Mouse (Mus musculus) forebrain, postnatal 0 days (tissue): ENCODE data around the gene Six5. TPM values are rescaled to one million over a fixed set of nuclear protein-coding genes. Genes with fewer than 3 reads are reported as not detected.

ENCODE experiments used
- ATAC-seq: fragments of 200-750 bp; cut with Nextera tagmentation; 2 replicates; pipeline ENCODE4 v1.8.0; 2017; ENCODE audit warnings: mild to moderate bottlenecking, moderate library complexity
- DNase-seq: peaks from one replicate; pipeline ENCODE4 v3.0.0-alpha.2; 2015
- H3K27ac ChIP-seq: fragments of 300-500 bp; sonication (generic); 2 replicates; pipeline ENCODE4 v1.5.1; 2014; ENCODE audit warnings: low read depth, mild to moderate bottlenecking, antibody characterized with exemption, low read length, moderate library complexity, mixed read lengths
- H3K27me3 ChIP-seq: fragments of 300-500 bp; sonication (generic); 2 replicates; pipeline ENCODE4 v1.6.1; 2014; ENCODE audit warnings: mild to moderate bottlenecking, low read length, mixed read lengths; ENCODE audit not compliant: insufficient read depth
- H3K36me3 ChIP-seq: fragments of 300-500 bp; sonication (generic); 2 replicates; pipeline ENCODE4 v1.6.1; 2014; ENCODE audit warnings: mild to moderate bottlenecking, moderate library complexity; ENCODE audit not compliant: insufficient read depth
- H3K4me1 ChIP-seq: fragments of 300-500 bp; sonication (generic); 2 replicates; pipeline ENCODE4 v1.6.1; 2014; ENCODE audit warnings: antibody characterized with exemption; ENCODE audit not compliant: insufficient read depth
- H3K4me2 ChIP-seq: fragments of 300-500 bp; sonication (generic); 2 replicates; pipeline ENCODE4 v1.6.1; 2014; ENCODE audit warnings: low read depth, mild to moderate bottlenecking, moderate library complexity
- H3K4me3 ChIP-seq: fragments of 300-500 bp; sonication (generic); 2 replicates; pipeline ENCODE4 v1.5.1; 2014; ENCODE audit warnings: low read depth, low read length, mixed read lengths
- H3K9ac ChIP-seq: fragments of 300-500 bp; sonication (generic); 2 replicates; pipeline ENCODE4 v1.6.1; 2014; ENCODE audit warnings: mild to moderate bottlenecking
- H3K9me3 ChIP-seq: fragments of 300-500 bp; sonication (generic); 2 replicates; pipeline ENCODE4 v1.6.1; 2016; ENCODE audit warnings: low read length
- CTCF ChIP-seq: sonication (generic); IDR thresholded peaks from 2 replicates; pipeline ENCODE4 v1.5.1; 2016; ENCODE audit warnings: antibody characterized with exemption, control low read depth, low read depth
- WGBS: fragments of 180-500 bp; shearing (Covaris S2); extraction: QIAGEN DNeasy Blood & Tissue Kit; methylation state at CpG from one replicate; pipeline ENCODE4 v1.1.7; 2014; 5-methylcytosine and 5-hydroxymethylcytosine counted together
- polyA plus RNA-seq: library from polyadenylated mRNA; unstranded; fragments of >200 nt; fragmentation: Nextera tagmentation; extraction: Ambion mirVana; gene quantifications from 2 replicates; pipeline ENCODE4 v1.2.1, GENCODE M21; 2015
- total RNA-seq: library from RNA; depleted of rRNA; stranded (reverse); fragments of >200 nt; gene quantifications from 2 replicates; pipeline ENCODE4 v1.2.3, GENCODE M21; 2014

Six5 gene
- total and polyA plus RNA-seq, 2 experiments from 2014 or later: 0.97 to 4.1 TPM

- peak within 1 kb of the TSS; percentile 97 for H3K9ac ChIP-seq
- peak; percentile 99 for ATAC-seq
- no peaks in the 10 kb centered on the region for H3K27me3 ChIP-seq
- peak; percentile 99 for DNase-seq
- no peak for TF ChIP-seq CTCF
- H3K4me3 ChIP-seq: peak within 1 kb of the TSS; percentile 99
- no peaks in the 10 kb centered on the region for H3K9me3 ChIP-seq
- 3% methylated on average over 84 of the region's 91 CpGs for WGBS
- peaks cover 9% of the 10 kb centered on the region for H3K4me1 ChIP-seq
- H3K4me2 ChIP-seq: peak within 1 kb of the TSS; percentile 86
- H3K36me3 ChIP-seq: peaks cover 28% of the 10 kb centered on the region
- H3K27ac ChIP-seq: peak within 1 kb of the TSS; percentile 85
Measured at GRCm38 (mm10) chr7:19075723-19076585, 18.4 kb upstream of the Six5 start, which contains the start of gene Dmwd. TSS of gene Dmwd (plus strand) at chr7:19076227.

GRCm38 (mm10) chr7:19076586-19076991, 17.8 kb upstream of the Six5 start:
- peak overlapping the region; percentile 97 for H3K9ac ChIP-seq
- peaks cover 34% of the 10 kb centered on the region for H3K36me3 ChIP-seq
- peak overlapping the region; percentile 86 for H3K4me2 ChIP-seq
- H3K27me3 ChIP-seq: no peaks in the 10 kb centered on the region
- no peak for DNase-seq
- no peaks in the 10 kb centered on the region for H3K9me3 ChIP-seq
- peaks cover 9% of the 10 kb centered on the region for H3K4me1 ChIP-seq
- no peak for TF ChIP-seq CTCF
- H3K4me3 ChIP-seq: peak overlapping the region; percentile 99
- WGBS: under 1% methylated on average over 22 of the region's 22 CpGs
- ATAC-seq: no peak; the same call in 1 of the 2 replicates
- H3K27ac ChIP-seq: peak overlapping the region; percentile 85

GRCm38 (mm10) chr7:19077761-19078160, 16.6 kb upstream of the Six5 start:
- TF ChIP-seq CTCF: no peak
- Histone ChIP-seq H3K4me3 (no peak overlapping the region), H3K27me3 (no peaks in the 10 kb centered on the region), H3K4me2 (peak overlapping the region; percentile 86; the same call in 1 of the 2 replicates), H3K9ac (peak overlapping the region; percentile 97; the same call in 1 of the 2 replicates), H3K36me3 (peaks cover 46% of the 10 kb centered on the region), H3K27ac (no peak overlapping the region), H3K4me1 (peaks cover 9% of the 10 kb centered on the region), H3K9me3 (no peaks in the 10 kb centered on the region)
- 84% methylated on average over 14 of the region's 14 CpGs for WGBS
- DNase-seq: no peak
- ATAC-seq: no peak

- DNase-seq: no peak
- no peak overlapping the region for H3K4me3 ChIP-seq
- H3K4me2 ChIP-seq: no peak overlapping the region
- WGBS: 78% methylated on average over 3 of the region's 3 CpGs
- H3K9ac ChIP-seq: no peak overlapping the region
- no peak for ATAC-seq
- peaks cover 9% of the 10 kb centered on the region for H3K4me1 ChIP-seq
- H3K27ac ChIP-seq: no peak overlapping the region
- no peak for TF ChIP-seq CTCF
- no peaks in the 10 kb centered on the region for H3K9me3 ChIP-seq
- H3K27me3 ChIP-seq: no peaks in the 10 kb centered on the region
- peaks cover 52% of the 10 kb centered on the region for H3K36me3 ChIP-seq
Measured at GRCm38 (mm10) chr7:19078732-19079131, 15.7 kb upstream of the Six5 start.

GRCm38 (mm10) chr7:19080451-19080950, 13.9 kb upstream of the Six5 start:
- no peak overlapping the region for H3K27ac ChIP-seq
- H3K36me3 ChIP-seq: peaks cover 54% of the 10 kb centered on the region
- H3K4me1 ChIP-seq: peaks cover 9% of the 10 kb centered on the region
- no peaks in the 10 kb centered on the region for H3K27me3 ChIP-seq
- no peak for DNase-seq
- ATAC-seq: no peak
- H3K9ac ChIP-seq: no peak overlapping the region
- TF ChIP-seq CTCF: no peak
- H3K9me3 ChIP-seq: no peaks in the 10 kb centered on the region
- WGBS: 91% methylated on average over 19 of the region's 19 CpGs
- H3K4me3 ChIP-seq: no peak overlapping the region
- no peak overlapping the region for H3K4me2 ChIP-seq

GRCm38 (mm10) chr7:19082171-19082570, 12.2 kb upstream of the Six5 start:
- 93% methylated on average over 4 of the region's 4 CpGs for WGBS
- Histone ChIP-seq H3K9me3 (no peaks in the 10 kb centered on the region), H3K4me2 (no peak overlapping the region), H3K27ac (no peak overlapping the region), H3K4me1 (peaks cover 5% of the 10 kb centered on the region), H3K9ac (no peak overlapping the region), H3K27me3 (no peaks in the 10 kb centered on the region), H3K36me3 (peaks cover 58% of the 10 kb centered on the region), H3K4me3 (no peak overlapping the region)
- ATAC-seq: no peak
- no peak for DNase-seq
- no peak for TF ChIP-seq CTCF

- Histone ChIP-seq H3K9ac (no peak overlapping the region), H3K4me2 (no peak overlapping the region), H3K27me3 (no peaks in the 10 kb centered on the region), H3K36me3 (peaks cover 66% of the 10 kb centered on the region), H3K4me3 (no peak overlapping the region), H3K4me1 (no peaks in the 10 kb centered on the region), H3K27ac (no peak overlapping the region), H3K9me3 (no peaks in the 10 kb centered on the region)
- DNase-seq: no peak
- 57% methylated on average over 6 of the region's 6 CpGs for WGBS
- TF ChIP-seq CTCF: no peak
- no peak for ATAC-seq
Measured at GRCm38 (mm10) chr7:19083096-19083495, 11.3 kb upstream of the Six5 start.
